10 mouse cellular contexts compared by ENCODE assay signal in the genomic region with DNA sequence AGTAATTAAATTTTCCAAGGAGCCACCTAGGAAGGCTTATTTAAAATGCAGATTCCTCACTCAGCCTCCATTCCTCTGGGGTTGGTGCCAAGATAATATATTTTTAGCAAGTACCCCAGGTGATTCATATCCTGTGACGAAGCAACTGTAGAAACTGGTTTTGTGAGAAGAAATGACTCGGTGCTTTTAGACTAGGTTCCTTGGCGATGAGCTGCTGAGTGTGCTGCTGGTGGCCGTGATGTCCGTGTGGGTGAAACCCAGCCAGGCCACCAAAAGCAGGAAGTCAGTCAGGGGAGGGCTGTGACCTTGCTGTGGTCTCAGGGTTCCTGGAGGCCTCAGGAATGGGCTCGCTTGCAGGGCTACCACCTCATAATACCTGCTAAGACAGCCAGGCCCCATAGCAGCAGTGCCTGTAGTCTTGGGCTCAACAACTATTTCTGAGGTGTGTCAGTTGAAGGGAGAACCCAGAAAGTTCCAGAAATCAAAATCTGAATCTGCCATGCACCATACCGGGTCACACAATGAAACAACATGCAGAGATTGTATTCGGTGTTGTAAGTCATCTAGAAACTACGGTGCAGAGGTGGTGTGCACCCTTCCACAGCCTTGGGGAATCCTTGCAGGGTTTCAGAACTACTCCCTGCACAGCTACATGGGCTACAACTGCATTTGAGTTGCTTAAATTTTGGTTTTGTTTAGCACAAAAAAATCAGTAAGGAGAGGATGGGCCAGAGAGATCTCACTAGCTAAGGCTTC. TPM values are rescaled to one million over a fixed set of nuclear protein-coding genes. Genes with fewer than 3 reads are reported as not detected.
DNase-seq lines count a peak whose midpoint lies in the region; ATAC-seq lines count a peak whose summit lies in the region.
"Had no signal": no experiment of that assay in that cellular context is flagged by ENCODE, and none has a peak within 500 bp of the region (broad histone marks: within the 10 kb centered on the region; RNA-seq: fewer than 3 reads in every experiment).

No protein-coding gene starts in this region.

- H3K4me3 ChIP-seq in stomach, embryonic 16.5 days (replicated peaks; ENCODE audit: low read length) = no peak overlapping the region
- H3K4me3 ChIP-seq: limb, embryonic 12.5 days had no signal

- no peak overlapping the region for H3K4me2 ChIP-seq in stomach, embryonic 16.5 days (ENCODE audit: low read depth, low read length)
- H3K4me2 ChIP-seq: limb, embryonic 12.5 days had no signal

- H3K9ac ChIP-seq in stomach, embryonic 16.5 days (ENCODE audit: low read length) = no peak overlapping the region
- H3K9ac ChIP-seq: limb, embryonic 12.5 days had no signal

- WGBS in stomach, embryonic 16.5 days = 59% methylated on average over 9 of the region's 9 CpGs

- DNase-seq in frontal cortex, postnatal 10 days (ENCODE audit: low spot score in 2 of 2) = no peak
- peak; percentile 47 to 61 for DNase-seq in right cerebral cortex, adult 2 months (ENCODE audit: low spot score in 2 of 2)
- DNase-seq in right cerebral cortex, postnatal 14 days = no peak
- DNase-seq in Muller cell, postnatal 12 days (ENCODE audit: inconsistent ontology term) = no peak
- DNase-seq in embryo, embryonic 10.5 days (ENCODE audit: low spot score) = no peak
- DNase-seq: lung, postnatal 36 days had no signal

- H3K36me3 ChIP-seq in stomach, embryonic 16.5 days (ENCODE audit: control insufficient read depth, insufficient read depth, low read length) = no peaks in the 10 kb centered on the region

- 0 out of 2 replicates have a peak, but pooled peaks cover 5% of the 10 kb centered on the region for H3K4me1 ChIP-seq in stomach, embryonic 16.5 days (ENCODE audit: control insufficient read depth, insufficient read depth, low read length)

- H3K27ac ChIP-seq in stomach, embryonic 16.5 days (ENCODE audit: low read length) = peak overlapping the region; percentile 58
- H3K27ac ChIP-seq: limb, embryonic 12.5 days had no signal

- ATAC-seq in frontal cortex, adult (ENCODE audit: low TSS enrichment) = peak; percentile 83
- ATAC-seq in granulocyte monocyte progenitor cell, adult 5-6 weeks (replicated peaks; ENCODE audit: poor library complexity, severe bottlenecking) = peak; percentile 91
- no peak for ATAC-seq in stomach, embryonic 16.5 days (ENCODE audit: insufficient read depth, low FRiP score)

- H3K9me3 ChIP-seq in stomach, embryonic 16.5 days (replicated peaks; ENCODE audit: control insufficient read depth, low read length) = no peaks in the 10 kb centered on the region
- H3K9me3 ChIP-seq: limb, embryonic 12.5 days had no signal

- H3K27me3 ChIP-seq in stomach, embryonic 16.5 days (ENCODE audit: control insufficient read depth, insufficient read depth, low read length) = no peaks in the 10 kb centered on the region
- H3K27me3 ChIP-seq: limb, embryonic 12.5 days had no signal

RNA-seq across cellular contexts. Expression of a gene that starts 27.1 kb away (rescaled TPM):
- total RNA-seq in granulocyte monocyte progenitor cell, adult 5-6 weeks (2014; fragmentation: Nextera tagmentation) = not detected in 2 replicates
- not detected in 2 replicates for total RNA-seq in granulocyte monocyte progenitor cell, adult 5-6 weeks (2017)
- polyA plus RNA-seq in stomach, embryonic 16.5 days (2015; fragmentation: Nextera tagmentation; extraction: Ambion mirVana) = 83.5 and 110 TPM in 2 replicates

Comparison
In these comparisons a context has a peak if more than half of its experiments do, and no peak if none do; other contexts are left out.
1. DNase-seq: peak in right cerebral cortex, adult 2 months (2 of 2); none in frontal cortex, postnatal 10 days (0 of 2), right cerebral cortex, postnatal 14 days (single experiment), Muller cell, postnatal 12 days (single experiment) and embryo, embryonic 10.5 days (single experiment).